Comparison of ENCODE assay signal across 18 mouse cellular contexts in genomic region chr16:41623871-41624270, GRCm38 (mm10).
DNase-seq lines count a peak whose midpoint lies in the region; ATAC-seq lines count a peak whose summit lies in the region.
"Had no signal": no experiment of that assay in that cellular context is flagged by ENCODE, and none has a peak within 500 bp of the region (broad histone marks: within the 10 kb centered on the region; RNA-seq: fewer than 3 reads in every experiment).

No protein-coding gene starts in this region.

- H3K27ac ChIP-seq in hindbrain, embryonic 16.5 days (ENCODE audit: low read depth, low read length): no peak overlapping the region
- H3K27ac ChIP-seq in hindbrain, embryonic 12.5 days: no peak overlapping the region
- no peak overlapping the region for H3K27ac ChIP-seq in midbrain, embryonic 11.5 days (ENCODE audit: low read depth, low read length)
- no peak overlapping the region for H3K27ac ChIP-seq in midbrain, embryonic 10.5 days (replicated peaks)
- H3K27ac ChIP-seq: embryonic facial prominence, embryonic 13.5 days; forebrain, embryonic 13.5 days; heart, embryonic 10.5 days; hindbrain, embryonic 15.5 days had no signal

- no peak for ATAC-seq in cerebellum, adult (ENCODE audit: insufficient number of reproducible peaks, low FRiP score, low TSS enrichment)
- ATAC-seq in hindbrain, embryonic 16.5 days: peak; percentile 58; the same call in 1 of the 2 replicates
- ATAC-seq in hindbrain, embryonic 12.5 days (ENCODE audit: low FRiP score): no peak
- ATAC-seq in midbrain, embryonic 11.5 days (ENCODE audit: low FRiP score): no peak
- ATAC-seq in erythroblast, adult 5-6 weeks (replicated peaks; ENCODE audit: low FRiP score, poor library complexity, severe bottlenecking): no peak
- ATAC-seq: forebrain, embryonic 13.5 days; forebrain, postnatal 0 days had no signal

- H3K4me1 ChIP-seq in hindbrain, embryonic 16.5 days (ENCODE audit: control insufficient read depth, insufficient read depth, low read depth, low read length): no peaks in the 10 kb centered on the region; the same call in 1 of the 2 replicates
- no peaks in the 10 kb centered on the region; the same call in 1 of the 2 replicates for H3K4me1 ChIP-seq in hindbrain, embryonic 12.5 days
- H3K4me1 ChIP-seq in midbrain, embryonic 11.5 days (ENCODE audit: control insufficient read depth, insufficient read depth, low read length): no peaks in the 10 kb centered on the region
- peaks cover 7% of the 10 kb centered on the region; the same call in 1 of the 2 replicates for H3K4me1 ChIP-seq in midbrain, embryonic 10.5 days
- H3K4me1 ChIP-seq: embryonic facial prominence, embryonic 13.5 days; heart, embryonic 10.5 days; hindbrain, embryonic 15.5 days had no signal

- no peaks in the 10 kb centered on the region for H3K36me3 ChIP-seq in hindbrain, embryonic 16.5 days (ENCODE audit: control insufficient read depth, insufficient read depth, low read length)
- no peaks in the 10 kb centered on the region for H3K36me3 ChIP-seq in hindbrain, embryonic 12.5 days
- no peaks in the 10 kb centered on the region for H3K36me3 ChIP-seq in midbrain, embryonic 11.5 days (ENCODE audit: control insufficient read depth, insufficient read depth, low read length)
- no peaks in the 10 kb centered on the region for H3K36me3 ChIP-seq in midbrain, embryonic 10.5 days
- H3K36me3 ChIP-seq: embryonic facial prominence, embryonic 13.5 days; heart, embryonic 10.5 days; hindbrain, embryonic 15.5 days had no signal

- DNase-seq in cerebellum, adult 9-10 months: peak; percentile 51
- peak; percentile 54 for DNase-seq in midbrain, embryonic 11.5 days (ENCODE audit: low spot score, missing footprints)
- DNase-seq in midbrain, embryonic 10.5 days (ENCODE audit: low spot score): no peak
- peak; percentile 45 to 53 for DNase-seq in cerebellum, postnatal 25 days
- DNase-seq: adrenal gland, postnatal 10 days; forebrain, postnatal 0 days; gastrocnemius, postnatal 36 days; heart, adult 18-20 months; heart, postnatal 14 days; kidney, adult 11 months had no signal

- H3K9ac ChIP-seq in hindbrain, embryonic 16.5 days (ENCODE audit: low read depth, low read length): no peak overlapping the region
- H3K9ac ChIP-seq in hindbrain, embryonic 12.5 days: no peak overlapping the region
- H3K9ac ChIP-seq in midbrain, embryonic 11.5 days (ENCODE audit: low read length): no peak overlapping the region
- H3K9ac ChIP-seq: embryonic facial prominence, embryonic 13.5 days; forebrain, embryonic 13.5 days; forebrain, postnatal 0 days; hindbrain, embryonic 15.5 days had no signal

- no peaks in the 10 kb centered on the region for H3K27me3 ChIP-seq in hindbrain, embryonic 16.5 days (replicated peaks; ENCODE audit: control insufficient read depth, insufficient read depth, low read length)
- no peaks in the 10 kb centered on the region for H3K27me3 ChIP-seq in hindbrain, embryonic 12.5 days
- H3K27me3 ChIP-seq in midbrain, embryonic 11.5 days (ENCODE audit: control insufficient read depth, insufficient read depth, low read length): no peaks in the 10 kb centered on the region
- H3K27me3 ChIP-seq in midbrain, embryonic 10.5 days (ENCODE audit: low read depth, poor library complexity, severe bottlenecking): no peaks in the 10 kb centered on the region
- H3K27me3 ChIP-seq: embryonic facial prominence, embryonic 13.5 days; forebrain, embryonic 13.5 days; hindbrain, embryonic 15.5 days had no signal

- 32% methylated on average over 1 of the region's 1 CpGs for WGBS in hindbrain, embryonic 16.5 days
- WGBS in hindbrain, embryonic 12.5 days: 80% methylated on average over 1 of the region's 1 CpGs
- 100% methylated on average over 1 of the region's 1 CpGs for WGBS in midbrain, embryonic 11.5 days
- WGBS in midbrain, embryonic 10.5 days: 97% methylated on average over 1 of the region's 1 CpGs

- H3K4me3 ChIP-seq in hindbrain, embryonic 16.5 days (ENCODE audit: low read length): no peak overlapping the region
- no peak overlapping the region for H3K4me3 ChIP-seq in hindbrain, embryonic 12.5 days
- H3K4me3 ChIP-seq in midbrain, embryonic 11.5 days (ENCODE audit: low read depth, low read length): no peak overlapping the region
- no peak overlapping the region for H3K4me3 ChIP-seq in midbrain, embryonic 10.5 days
- H3K4me3 ChIP-seq: embryonic facial prominence, embryonic 13.5 days; forebrain, embryonic 13.5 days; heart, embryonic 10.5 days; hindbrain, embryonic 15.5 days had no signal

- no peaks in the 10 kb centered on the region for H3K9me3 ChIP-seq in hindbrain, embryonic 16.5 days (ENCODE audit: control insufficient read depth, low read length)
- no peaks in the 10 kb centered on the region for H3K9me3 ChIP-seq in hindbrain, embryonic 12.5 days (replicated peaks)
- H3K9me3 ChIP-seq in midbrain, embryonic 11.5 days (ENCODE audit: control insufficient read depth, low read length): no peaks in the 10 kb centered on the region
- no peaks in the 10 kb centered on the region for H3K9me3 ChIP-seq in midbrain, embryonic 10.5 days (replicated peaks)
- H3K9me3 ChIP-seq: embryonic facial prominence, embryonic 13.5 days; forebrain, embryonic 13.5 days; heart, embryonic 10.5 days; hindbrain, embryonic 15.5 days had no signal

- H3K4me2 ChIP-seq in hindbrain, embryonic 16.5 days (ENCODE audit: low read length): no peak overlapping the region
- H3K4me2 ChIP-seq in hindbrain, embryonic 12.5 days (replicated peaks): no peak overlapping the region
- H3K4me2 ChIP-seq in midbrain, embryonic 11.5 days: no peak overlapping the region
- H3K4me2 ChIP-seq: embryonic facial prominence, embryonic 13.5 days; forebrain, embryonic 13.5 days; hindbrain, embryonic 15.5 days had no signal
